Mouse (Mus musculus): ENCODE results near the gene Efcab3. TPM values are rescaled to one million over a fixed set of nuclear protein-coding genes. Genes with fewer than 3 reads are reported as not detected.
"Not testable (repeated sequence)": the region's sequence is repeated elsewhere in the genome, so short reads cannot be mapped to it uniquely, and the experiment has no call there.

The Efcab3 gene
- total RNA-seq (2021) = under 1 TPM; 0.57 to 0.89 TPM

DNA sequence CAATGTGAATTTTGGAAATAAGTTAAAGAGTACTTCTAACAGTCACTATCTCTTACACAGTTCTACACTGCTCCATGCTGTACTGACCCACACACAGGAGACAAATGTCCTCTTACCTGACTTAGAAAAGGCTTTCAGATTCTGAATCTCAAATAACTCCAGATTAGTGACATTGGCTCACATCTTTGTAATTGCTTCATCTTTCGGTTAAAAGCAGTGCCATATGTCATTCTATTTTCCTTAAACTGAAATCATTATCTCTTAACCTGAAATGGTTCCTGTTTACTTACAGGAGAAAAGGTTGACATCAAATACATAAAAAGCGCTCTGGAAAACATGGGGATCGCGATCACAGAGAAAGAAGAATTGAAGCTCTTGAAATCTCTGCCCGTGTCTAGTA lies at the start of gene Efcab3:
Gene Efcab3 (plus strand): TSS at position 301 of the 400 bp plus-strand sequence.
- no peak for DNase-seq (ENCODE audit: extremely low spot score in 1 of 2, low spot score in 1 of 2)

DNA sequence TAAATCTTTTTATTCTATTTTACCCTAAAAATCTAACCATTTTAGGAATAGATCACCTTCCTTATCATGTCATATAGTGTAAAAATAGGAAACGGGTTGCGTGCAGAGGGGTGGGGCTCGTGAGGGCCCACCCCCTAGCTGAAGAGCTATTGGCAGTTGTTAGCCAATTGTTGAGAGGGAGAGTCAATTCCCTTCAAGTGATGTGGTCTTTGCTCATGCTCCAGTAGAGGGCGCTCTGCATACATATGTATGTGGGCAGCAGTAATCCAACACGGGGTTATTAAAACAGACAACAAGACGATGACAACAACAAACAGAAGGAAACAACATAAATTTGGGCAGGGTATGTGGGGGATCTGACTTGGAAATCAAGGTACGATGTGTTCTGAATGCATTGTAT lies 42.3 kb upstream of the Efcab3 start:
- no peak for DNase-seq (ENCODE audit: extremely low spot score in 1 of 2, low spot score in 1 of 2)

DNA sequence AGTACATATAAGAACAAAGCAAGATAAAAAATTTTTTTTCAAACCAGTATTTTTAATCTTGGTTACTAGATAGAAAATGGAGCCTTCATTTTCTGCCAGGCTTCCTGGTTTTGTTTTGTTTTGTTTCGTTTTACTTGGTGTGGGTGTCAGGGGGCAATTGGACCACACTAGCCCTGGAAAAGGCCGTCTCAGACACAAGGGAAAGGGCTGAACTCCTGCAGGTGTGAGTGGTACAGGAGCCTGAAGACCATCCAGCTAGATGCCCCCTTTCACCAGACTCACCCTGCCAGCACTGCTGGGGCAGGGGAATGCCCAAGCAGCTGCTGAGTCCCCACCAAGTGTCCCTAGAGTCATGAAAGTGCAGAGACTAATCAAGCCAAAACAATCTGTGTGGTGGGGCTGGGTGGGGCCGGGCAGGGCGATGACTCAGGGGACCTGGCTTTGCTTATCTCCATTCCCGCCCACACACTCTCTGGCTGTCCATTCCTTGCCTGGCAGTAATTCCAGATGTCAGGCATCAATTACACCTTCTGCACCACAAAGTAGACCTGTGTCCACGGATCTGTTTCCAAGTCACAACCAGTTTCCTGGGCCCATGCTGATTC lies 34.5 kb upstream of the Efcab3 start:
- no peak for DNase-seq (ENCODE audit: extremely low spot score in 1 of 2, low spot score in 1 of 2)

DNA sequence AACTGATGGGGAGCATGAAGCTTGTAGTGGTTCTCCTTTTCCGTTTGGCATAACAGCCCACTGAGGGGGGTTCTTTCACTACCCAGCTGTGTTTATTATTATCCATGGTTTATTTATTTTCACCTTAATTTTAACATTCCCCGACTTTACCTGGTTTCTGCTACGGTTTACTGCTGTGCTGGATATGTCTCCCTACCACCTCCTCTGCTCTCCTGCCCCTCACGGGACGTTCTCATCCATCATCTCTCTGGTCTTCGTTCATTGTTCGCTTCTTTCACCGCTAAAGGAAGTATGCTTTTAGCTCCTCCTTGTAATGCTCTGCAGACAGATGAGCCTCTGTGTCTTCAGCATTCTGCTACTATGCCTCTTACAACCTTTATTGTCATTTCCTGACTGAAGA lies 33.9 kb upstream of the Efcab3 start:
- no peak for DNase-seq (ENCODE audit: extremely low spot score in 1 of 2, low spot score in 1 of 2)

DNA sequence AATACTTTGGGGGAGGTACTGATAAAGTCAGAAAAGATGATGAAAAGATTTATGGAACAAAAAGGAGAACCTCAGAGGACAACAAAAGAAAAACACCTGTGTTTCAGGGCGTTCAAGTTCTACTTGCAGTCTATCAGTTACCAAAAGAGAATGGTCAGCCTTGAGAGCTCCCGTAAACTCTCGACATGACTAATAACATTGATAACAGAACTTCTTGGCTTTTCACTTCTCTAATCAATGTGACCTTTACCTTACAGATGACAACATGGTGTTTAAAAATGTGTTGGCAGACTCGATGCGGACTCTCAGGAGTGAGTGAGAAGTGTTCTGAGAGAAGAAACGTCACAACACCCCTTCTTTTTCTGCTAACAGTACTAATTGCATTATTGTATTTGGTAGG lies 33.2 kb upstream of the Efcab3 start:
- DNase-seq (ENCODE audit: extremely low spot score in 1 of 2, low spot score in 1 of 2) = no peak

DNA sequence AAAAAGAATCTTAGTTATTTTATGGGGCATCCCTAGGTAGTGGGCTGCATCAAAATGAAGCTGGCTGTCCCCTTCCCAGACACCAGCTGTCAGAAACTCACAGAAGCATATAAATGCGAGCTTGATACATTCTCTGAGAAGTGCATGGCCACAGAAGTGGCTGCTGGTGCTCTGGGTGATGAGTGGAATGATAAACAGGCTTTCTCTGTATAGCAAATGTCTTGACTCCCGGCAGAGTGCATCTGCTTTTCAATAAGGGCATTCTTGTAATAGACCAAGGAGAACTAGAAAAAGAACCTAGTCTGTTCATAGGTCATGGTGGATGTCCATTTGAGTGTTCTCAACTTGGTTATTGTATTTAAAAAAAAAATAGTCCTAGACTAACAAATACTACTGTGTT lies 32.3 kb upstream of the Efcab3 start:
- no peak for DNase-seq (ENCODE audit: extremely low spot score in 1 of 2, low spot score in 1 of 2)

DNA sequence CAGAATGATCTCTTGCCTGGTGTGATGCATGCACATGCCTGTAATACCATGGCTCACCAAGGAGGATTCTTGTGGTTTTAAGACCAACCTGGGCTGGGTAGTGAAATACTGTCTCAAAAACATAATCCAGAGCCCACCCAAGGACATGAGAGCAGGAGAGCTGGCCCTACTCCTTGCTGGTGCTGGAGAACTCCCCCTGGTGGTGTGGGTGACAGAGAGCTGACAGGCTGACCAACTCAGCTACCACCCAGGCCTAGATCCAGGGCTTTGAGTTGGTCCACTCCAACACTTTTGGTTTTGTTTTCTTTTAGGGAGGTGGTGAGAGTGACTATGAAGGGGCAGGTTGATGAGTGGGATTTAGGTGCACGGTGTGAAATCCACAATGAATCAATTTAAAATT lies 28.3 kb upstream of the Efcab3 start:
- DNase-seq (ENCODE audit: extremely low spot score in 1 of 2, low spot score in 1 of 2) = no peak

DNA sequence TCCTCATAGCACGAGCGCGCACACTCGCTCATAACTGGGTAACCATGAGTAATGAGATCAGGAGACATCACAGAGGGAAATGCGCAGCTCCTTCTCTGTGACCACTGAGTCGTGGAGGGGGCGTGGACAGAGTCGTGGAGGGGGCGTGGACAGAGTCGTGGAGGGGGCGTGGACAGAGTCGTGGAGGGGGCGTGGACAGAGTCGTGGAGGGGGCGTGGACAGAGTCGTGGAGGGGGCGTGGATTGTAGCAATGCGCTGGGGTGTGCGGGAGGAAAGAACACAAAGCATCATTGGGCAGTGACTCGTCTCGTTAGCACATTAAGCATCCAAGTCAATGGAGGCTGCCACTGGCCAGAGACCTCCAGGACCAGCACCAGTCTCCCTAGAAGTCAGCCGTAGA lies 49.1 kb downstream of the Efcab3 start:
- DNase-seq (ENCODE audit: extremely low spot score in 1 of 2, low spot score in 1 of 2) = not testable (repeated sequence)

DNA sequence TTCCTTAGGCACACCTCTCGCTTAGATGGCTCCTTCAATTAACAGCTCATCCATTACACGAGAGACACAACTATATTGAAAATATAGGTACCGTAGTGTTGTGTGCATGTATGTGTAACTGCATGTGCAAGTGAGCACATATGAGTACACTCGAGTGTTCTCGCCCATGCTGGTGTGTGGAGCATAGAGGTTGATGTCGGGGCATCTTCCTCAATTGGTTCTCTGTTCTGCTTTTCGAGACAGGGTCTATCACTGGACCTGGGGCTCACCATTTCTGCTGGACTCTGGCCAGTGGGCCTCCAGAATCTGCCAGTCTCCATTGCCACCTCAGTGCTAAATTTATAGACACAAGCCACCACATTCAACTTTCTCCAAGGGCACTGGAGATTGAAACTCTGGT lies 54.4 kb downstream of the Efcab3 start:
- no peak for DNase-seq (ENCODE audit: extremely low spot score in 1 of 2, low spot score in 1 of 2)

DNA sequence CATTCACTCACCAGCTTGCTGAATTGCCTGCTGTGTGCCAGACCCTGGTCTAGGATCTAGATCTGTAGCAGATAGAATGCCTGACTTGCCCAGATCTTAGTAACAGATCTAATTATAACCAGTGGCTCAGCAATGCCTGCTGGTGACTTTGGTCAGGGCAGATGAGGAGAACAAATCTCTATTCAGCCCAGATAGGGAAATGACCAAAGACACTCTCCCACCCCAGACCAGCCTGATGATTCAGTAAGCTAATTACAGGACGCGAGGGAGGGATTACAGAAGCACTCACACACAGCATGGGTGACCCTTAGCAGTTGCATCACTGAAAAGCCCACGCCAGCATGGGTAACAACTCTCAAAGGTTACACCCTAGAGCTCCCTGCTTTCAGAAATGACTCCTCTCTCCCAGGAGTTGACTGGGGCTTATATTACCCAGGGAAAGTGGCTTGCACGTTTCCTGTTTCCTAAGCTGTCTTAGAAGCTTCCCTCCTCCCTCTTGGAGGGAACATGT lies 57.2 kb downstream of the Efcab3 start:
- no peak for DNase-seq (ENCODE audit: extremely low spot score in 1 of 2, low spot score in 1 of 2)

DNA sequence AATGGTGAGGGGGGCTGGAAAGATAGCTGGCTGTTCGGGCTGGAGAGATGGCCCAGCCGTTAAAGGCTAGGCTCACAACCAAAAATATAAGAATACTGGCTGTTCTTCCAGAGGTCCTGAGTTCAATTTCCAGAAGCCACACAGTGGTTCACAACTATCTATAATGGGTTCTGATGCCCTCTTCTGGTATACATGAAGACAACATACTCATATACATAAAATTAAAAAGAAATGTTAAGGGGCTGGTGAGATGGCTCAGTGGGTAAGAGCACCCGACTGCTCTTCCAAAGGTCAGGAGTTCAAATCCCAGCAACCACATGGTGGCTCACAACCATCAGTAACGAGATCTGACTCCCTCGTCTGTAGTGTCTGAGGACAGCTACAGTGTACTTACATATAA lies 58.4 kb downstream of the Efcab3 start:
- DNase-seq (ENCODE audit: extremely low spot score in 1 of 2, low spot score in 1 of 2) = not testable (repeated sequence)

DNA sequence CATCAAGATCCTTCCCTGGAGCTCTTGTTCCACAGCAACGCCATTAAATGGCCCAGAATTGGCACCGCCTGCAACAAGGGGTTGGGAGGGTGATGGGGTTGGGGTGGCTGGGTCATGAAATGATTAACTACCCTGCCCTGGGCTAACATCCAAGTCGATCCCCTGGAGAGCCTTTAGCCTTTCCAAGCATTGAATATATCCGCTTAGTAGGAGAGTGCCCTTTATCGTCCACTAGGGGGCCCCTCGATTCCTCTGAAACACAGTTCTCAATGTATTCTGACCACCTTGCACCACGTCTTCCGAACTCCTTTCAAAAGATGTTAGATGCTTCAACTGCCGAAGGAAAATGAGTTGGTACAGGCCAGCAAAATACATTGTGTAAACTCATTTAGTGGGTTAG lies 60.6 kb downstream of the Efcab3 start:
- DNase-seq (ENCODE audit: extremely low spot score in 1 of 2, low spot score in 1 of 2) = no peak

DNA sequence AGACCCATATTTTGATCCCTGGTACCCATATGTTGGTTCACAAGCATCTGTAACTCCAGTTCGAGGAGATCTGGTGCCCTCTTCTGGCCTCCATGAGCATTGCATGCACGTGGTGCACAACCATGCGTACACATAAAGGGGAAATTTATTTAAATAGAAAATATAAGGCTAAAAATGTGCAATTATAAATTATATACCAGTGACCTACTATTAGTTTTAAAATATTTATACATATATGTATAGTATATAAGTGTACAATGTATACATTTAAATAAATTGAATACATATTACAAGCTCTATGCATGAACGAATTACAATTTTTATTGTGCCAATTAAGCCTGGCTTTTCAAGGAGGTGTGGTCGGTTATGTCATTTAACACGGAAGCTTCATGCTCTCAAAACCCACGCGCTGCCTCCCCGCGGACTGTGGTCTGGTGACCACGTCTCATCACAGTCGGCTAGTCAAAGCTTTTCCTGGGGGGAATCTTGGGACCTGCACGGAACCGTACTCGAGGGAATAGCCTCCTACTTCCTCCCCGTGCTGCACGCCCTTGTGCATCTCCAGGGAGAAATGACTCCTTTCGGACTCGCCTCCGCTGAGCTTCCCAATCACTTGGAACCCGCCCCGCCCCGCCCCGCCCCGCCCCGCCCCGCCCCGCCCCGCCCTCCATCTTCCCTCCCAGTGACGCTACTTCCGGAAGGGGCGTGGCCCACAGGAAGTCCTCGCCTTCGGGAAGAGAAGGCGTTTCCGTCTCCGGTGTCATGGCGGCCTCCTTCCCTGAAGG lies 62.5 kb downstream of the Efcab3 start, which contains the start of gene Mettl2:
Gene Mettl2 (plus strand): TSS at position 691 of the 785 bp plus-strand sequence.
- DNase-seq (ENCODE audit: extremely low spot score in 1 of 2, low spot score in 1 of 2) = peak; percentile 67 to 70

DNA sequence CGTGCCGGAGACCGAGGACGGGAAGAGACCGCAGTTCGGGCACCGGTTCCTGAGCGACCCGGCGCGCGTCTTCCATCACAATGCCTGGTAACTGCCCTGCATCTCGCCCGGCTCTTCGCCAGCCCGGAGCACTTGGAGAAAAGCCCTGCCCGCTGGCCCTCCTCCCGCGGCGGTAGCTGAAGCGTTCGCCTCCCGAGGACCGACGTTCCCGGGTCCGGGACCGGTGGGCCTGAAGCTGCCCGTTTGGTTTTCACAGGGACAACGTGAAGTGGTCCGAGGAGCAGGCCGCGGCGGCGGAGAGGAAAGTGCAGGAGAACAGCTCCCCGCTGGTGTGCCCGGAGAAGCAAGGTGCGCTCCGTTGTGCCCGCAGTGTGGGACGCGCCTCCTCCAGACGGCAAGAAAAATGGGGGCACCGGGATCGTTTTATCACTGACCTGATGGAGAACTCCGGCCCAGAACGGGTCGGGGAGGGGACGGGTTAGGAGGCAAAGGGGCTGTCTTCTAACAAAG lies 63.2 kb downstream of the Efcab3 start:
- peak; percentile 13 to 54 for DNase-seq (ENCODE audit: extremely low spot score in 1 of 2, low spot score in 1 of 2)

DNA sequence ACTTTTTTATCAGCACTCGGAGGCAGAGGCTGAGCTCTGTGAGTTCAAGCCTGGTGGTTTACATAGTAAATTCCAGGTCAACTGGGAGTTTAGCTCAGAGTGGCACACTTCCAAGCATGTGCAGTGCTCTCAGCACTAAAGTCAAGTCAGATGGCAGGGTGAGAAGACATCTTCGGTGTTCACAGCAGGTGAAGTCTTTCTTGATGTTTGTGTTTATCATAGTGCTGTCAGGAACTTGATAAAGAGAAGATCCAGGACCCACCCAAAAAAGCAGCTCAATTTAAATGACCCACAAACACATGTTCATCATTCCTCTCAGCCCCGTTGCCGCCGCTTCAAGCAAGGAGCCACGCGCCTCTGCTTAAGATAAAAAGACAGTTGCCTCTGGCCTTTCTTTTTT lies 72.3 kb downstream of the Efcab3 start:
- DNase-seq (ENCODE audit: extremely low spot score in 1 of 2, low spot score in 1 of 2) = no peak

DNA sequence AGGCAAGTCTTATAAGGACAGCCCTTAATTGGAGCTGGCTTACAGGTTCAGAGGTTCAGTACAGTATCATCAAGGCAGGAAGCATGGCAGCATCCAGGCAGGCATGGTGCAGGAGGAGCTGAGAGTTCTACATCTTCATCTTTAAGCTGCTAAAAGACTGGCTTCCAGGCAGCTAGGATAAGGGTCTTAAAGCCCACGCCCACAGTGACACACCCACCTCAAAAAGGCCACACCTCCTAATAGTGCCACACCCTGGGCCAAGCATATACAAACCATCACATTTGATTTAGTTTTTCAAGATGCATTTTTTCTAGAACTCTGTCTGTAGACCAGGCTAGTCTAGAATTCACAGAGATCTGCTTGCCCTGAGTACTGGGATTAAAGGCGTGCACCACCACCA lies 73.9 kb downstream of the Efcab3 start:
- not testable (repeated sequence) for DNase-seq (ENCODE audit: extremely low spot score in 1 of 2, low spot score in 1 of 2)

DNA sequence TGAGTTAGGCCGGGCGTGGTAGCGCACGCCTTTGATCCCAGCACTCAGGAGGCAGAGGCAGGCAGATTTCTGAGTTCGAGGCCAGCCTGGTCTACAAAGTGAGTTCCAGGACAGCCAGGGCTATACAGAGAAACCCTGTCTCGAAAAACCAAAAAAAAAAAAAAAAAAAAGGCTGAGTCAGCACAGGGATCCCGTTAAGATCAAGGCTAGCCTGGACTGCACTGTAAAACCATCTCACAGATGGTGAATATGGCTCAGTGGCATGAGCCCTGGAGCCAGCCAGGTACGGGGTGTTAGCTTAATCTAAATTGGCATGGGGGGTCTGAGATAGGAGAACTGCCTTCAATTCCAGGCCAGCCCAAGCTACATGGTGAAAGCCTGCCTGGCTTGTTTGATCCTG lies 77.1 kb downstream of the Efcab3 start:
- DNase-seq (ENCODE audit: extremely low spot score in 1 of 2, low spot score in 1 of 2) = not testable (repeated sequence)

DNA sequence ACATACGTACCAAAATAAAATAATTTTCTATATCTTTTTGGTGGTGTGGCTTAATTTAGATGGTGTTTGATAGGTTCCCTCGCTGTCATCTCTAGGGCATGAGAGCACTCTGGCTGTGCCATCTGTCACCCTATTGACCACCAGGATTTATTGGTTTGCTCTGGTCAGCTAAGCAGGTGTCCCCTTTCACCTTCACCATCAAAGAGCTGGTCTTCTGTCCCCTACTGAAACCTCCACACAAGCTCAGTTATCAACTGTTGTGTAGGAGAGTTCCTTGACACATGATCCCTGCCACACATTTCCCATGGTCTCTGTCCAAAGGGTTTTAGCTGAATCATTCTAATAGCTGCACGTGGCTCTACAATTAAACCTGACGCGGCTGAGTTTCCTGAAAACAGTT lies 77.7 kb downstream of the Efcab3 start:
- DNase-seq (ENCODE audit: extremely low spot score in 1 of 2, low spot score in 1 of 2) = no peak

DNA sequence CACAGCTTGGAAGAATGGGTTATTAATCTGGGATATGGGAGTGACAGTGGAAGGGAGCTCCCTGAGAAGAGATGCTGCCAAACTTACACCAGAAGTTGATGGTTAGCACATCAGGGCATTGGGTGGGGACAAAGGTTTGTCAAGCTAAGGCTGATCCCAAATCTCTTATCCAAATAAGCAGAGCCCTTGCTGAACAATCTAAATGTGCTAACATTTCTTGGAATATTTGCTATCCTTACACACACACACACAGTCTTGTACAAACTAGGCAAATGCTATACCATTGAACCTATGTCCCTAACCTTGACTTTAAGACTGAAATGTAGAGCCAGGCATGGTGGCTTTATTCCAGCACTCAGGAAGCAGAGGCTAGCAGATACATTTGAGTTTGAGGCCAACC lies 80.2 kb downstream of the Efcab3 start:
- DNase-seq (ENCODE audit: extremely low spot score in 1 of 2, low spot score in 1 of 2) = no peak

DNA sequence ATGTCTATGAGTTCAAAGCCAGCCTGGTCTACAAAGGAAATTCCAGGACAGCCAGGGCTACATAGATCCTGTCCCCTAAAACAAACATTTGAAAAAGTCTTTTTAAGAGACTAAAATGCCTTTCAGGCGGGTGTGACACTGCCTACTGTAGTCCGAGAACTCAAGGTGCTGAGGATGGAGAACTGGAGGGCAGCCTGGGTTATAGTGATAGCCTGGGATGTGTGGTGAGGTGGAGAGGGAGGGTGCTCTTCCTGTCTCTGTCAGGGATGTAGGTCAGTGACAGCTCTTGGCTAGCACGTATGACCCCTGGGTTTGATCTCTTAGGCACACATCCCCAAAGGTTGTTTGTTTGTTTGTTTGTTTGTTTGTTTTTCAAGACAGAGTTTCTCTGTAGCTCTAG lies 80.7 kb downstream of the Efcab3 start:
- DNase-seq (ENCODE audit: extremely low spot score in 1 of 2, low spot score in 1 of 2) = no peak

DNA sequence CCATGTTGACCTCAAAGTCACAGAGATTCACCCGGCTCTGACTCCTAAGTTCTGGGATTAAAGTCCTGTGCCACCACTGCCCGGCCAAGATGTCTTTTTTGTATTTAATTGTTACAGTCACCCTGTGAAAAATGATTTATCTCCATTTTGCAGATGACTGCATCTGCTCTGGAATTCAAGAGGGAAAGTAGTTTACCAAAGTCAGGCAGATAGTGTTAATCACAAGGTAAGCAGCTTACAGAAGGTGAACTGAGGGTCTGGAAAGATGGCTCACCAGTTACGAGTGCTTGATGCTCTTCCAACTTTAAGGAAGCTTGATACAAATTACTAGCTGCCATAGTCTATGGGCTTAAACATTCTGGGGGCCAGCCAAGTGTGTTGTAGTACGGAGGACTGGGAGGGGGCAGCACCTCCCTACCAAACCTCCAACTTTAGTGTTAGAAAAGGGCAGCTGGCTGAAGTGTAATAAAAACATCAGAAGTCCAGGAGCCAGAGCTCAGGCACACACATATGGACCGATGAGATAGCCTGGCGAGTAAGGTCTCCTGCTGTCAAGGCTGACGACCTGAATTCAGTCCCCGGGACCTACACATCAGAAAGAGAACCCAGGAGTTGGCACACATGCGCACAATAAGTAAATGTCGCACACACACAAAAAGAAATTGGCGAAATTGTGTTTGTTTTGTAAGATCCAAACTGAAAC lies 81.3 kb downstream of the Efcab3 start:
- DNase-seq (ENCODE audit: extremely low spot score in 1 of 2, low spot score in 1 of 2) = no peak
